22 mouse cellular contexts compared by ENCODE assay signal in the genomic region with DNA sequence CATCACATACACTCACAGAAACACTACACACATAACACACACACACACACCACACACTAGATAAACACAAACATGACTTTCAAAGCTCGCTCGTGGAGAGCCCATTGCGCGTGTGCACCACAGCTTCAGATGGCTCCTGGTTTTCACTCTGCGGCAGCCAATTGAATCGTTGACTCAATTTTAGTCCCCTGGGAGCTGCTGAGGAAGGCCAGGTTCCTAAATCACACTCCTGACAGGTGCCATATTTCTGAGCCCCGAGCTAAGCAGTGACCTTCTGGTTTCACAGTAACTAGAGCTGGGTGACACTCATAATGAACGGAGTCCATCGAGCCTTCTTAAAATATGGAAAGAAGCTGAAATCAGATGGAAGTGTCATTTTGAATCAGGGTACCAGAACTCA.
DNase-seq lines count a peak whose midpoint lies in the region; ATAC-seq and TF ChIP-seq lines count a peak whose summit lies in the region.
"Had no signal": no experiment of that assay in that cellular context is flagged by ENCODE, and none has a peak within 500 bp of the region (broad histone marks: within the 10 kb centered on the region; RNA-seq: fewer than 3 reads in every experiment).

No protein-coding gene starts in this region.

- H3K9me3 ChIP-seq in hindbrain, postnatal 0 days (ENCODE audit: low read length): no peaks in the 10 kb centered on the region
- H3K9me3 ChIP-seq in hindbrain, embryonic 14.5 days (ENCODE audit: control insufficient read depth, low read length): no peaks in the 10 kb centered on the region
- H3K9me3 ChIP-seq: forebrain, embryonic 10.5 days; forebrain, embryonic 13.5 days; heart, embryonic 10.5 days; heart, embryonic 13.5 days; hindbrain, embryonic 15.5 days had no signal

- no peak overlapping the region for H3K27ac ChIP-seq in hindbrain, postnatal 0 days
- H3K27ac ChIP-seq in hindbrain, embryonic 14.5 days: no peak overlapping the region
- H3K27ac ChIP-seq: forebrain, embryonic 10.5 days; forebrain, embryonic 13.5 days; heart, adult 2 months; heart, embryonic 10.5 days; heart, embryonic 13.5 days; hindbrain, embryonic 15.5 days had no signal

- H3K4me2 ChIP-seq in hindbrain, postnatal 0 days (ENCODE audit: low read depth, low read length): no peak overlapping the region
- H3K4me2 ChIP-seq in hindbrain, embryonic 14.5 days (replicated peaks): no peak overlapping the region
- H3K4me2 ChIP-seq: forebrain, embryonic 13.5 days; heart, embryonic 13.5 days; hindbrain, embryonic 15.5 days had no signal

- ATAC-seq in hindbrain, postnatal 0 days: no peak
- no peak for ATAC-seq in hindbrain, embryonic 14.5 days (ENCODE audit: low FRiP score)
- ATAC-seq: activated CD4-positive, CD25-positive, alpha-beta regulatory T cell, adult 4 months; forebrain, embryonic 13.5 days; forebrain, embryonic 16.5 days had no signal

- H3K27me3 ChIP-seq in hindbrain, postnatal 0 days (ENCODE audit: insufficient read depth, low read length): no peaks in the 10 kb centered on the region
- no peaks in the 10 kb centered on the region for H3K27me3 ChIP-seq in hindbrain, embryonic 14.5 days (ENCODE audit: control insufficient read depth, insufficient read depth, low read length)
- H3K27me3 ChIP-seq: forebrain, embryonic 13.5 days; heart, embryonic 13.5 days; hindbrain, embryonic 15.5 days had no signal

- no peak overlapping the region for H3K4me3 ChIP-seq in hindbrain, postnatal 0 days (ENCODE audit: low read length)
- H3K4me3 ChIP-seq in hindbrain, embryonic 14.5 days (replicated peaks; ENCODE audit: low read length): no peak overlapping the region
- H3K4me3 ChIP-seq: forebrain, embryonic 10.5 days; forebrain, embryonic 13.5 days; heart, adult 2 months; heart, embryonic 10.5 days; heart, embryonic 13.5 days; hindbrain, embryonic 15.5 days had no signal

- no peak for TF ChIP-seq CTCF in hindbrain, postnatal 0 days (IDR thresholded peaks at IDR 0.05; ENCODE audit: low read depth)

- no peak overlapping the region for H3K9ac ChIP-seq in hindbrain, postnatal 0 days (replicated peaks; ENCODE audit: low read length)
- no peak overlapping the region for H3K9ac ChIP-seq in hindbrain, embryonic 14.5 days
- H3K9ac ChIP-seq: forebrain, embryonic 13.5 days; heart, embryonic 13.5 days; hindbrain, embryonic 15.5 days had no signal

- DNase-seq in gastrocnemius, adult 18-20 months (ENCODE audit: low spot score): peak; percentile 54
- DNase-seq in gastrocnemius, postnatal 10 days: no peak
- peak; percentile 37 for DNase-seq in hindbrain, postnatal 0 days (ENCODE audit: low spot score)
- DNase-seq in hindbrain, embryonic 14.5 days (ENCODE audit: low spot score): no peak
- DNase-seq in mesoderm, embryonic 11.5 days (ENCODE audit: low read depth, low spot score): peak; percentile 22
- DNase-seq in skeletal muscle tissue, adult 2 months (ENCODE audit: low read depth, low spot score): peak; percentile 86
- no peak for DNase-seq in spleen, postnatal 36 days (ENCODE audit: low spot score in 2 of 2)
- DNase-seq: adrenal gland, adult 8-10 months; adrenal gland, postnatal 36 days; cerebellum, adult 18-20 months; cerebellum, adult 9-10 months; cerebellum, postnatal 14 days; heart, adult 2 months; heart, postnatal 14 days; heart, postnatal 4 days had no signal

- no peaks in the 10 kb centered on the region for H3K4me1 ChIP-seq in hindbrain, postnatal 0 days (ENCODE audit: insufficient read depth, low read length)
- H3K4me1 ChIP-seq in hindbrain, embryonic 14.5 days (replicated peaks; ENCODE audit: control insufficient read depth, insufficient read depth, low read length): no peaks in the 10 kb centered on the region
- H3K4me1 ChIP-seq: forebrain, embryonic 10.5 days; forebrain, embryonic 13.5 days; heart, embryonic 13.5 days; hindbrain, embryonic 15.5 days had no signal

- H3K36me3 ChIP-seq in hindbrain, postnatal 0 days (ENCODE audit: insufficient read depth, low read length): no peaks in the 10 kb centered on the region
- H3K36me3 ChIP-seq in hindbrain, embryonic 14.5 days (replicated peaks; ENCODE audit: control insufficient read depth, insufficient read depth): no peaks in the 10 kb centered on the region
- H3K36me3 ChIP-seq: forebrain, embryonic 10.5 days; heart, embryonic 10.5 days; heart, embryonic 13.5 days; hindbrain, embryonic 15.5 days had no signal

- WGBS in hindbrain, postnatal 0 days: 76% methylated on average over 9 of the region's 9 CpGs
- 71% methylated on average over 9 of the region's 9 CpGs for WGBS in hindbrain, embryonic 14.5 days

Comparison
In these comparisons a context has a peak if more than half of its experiments do, and no peak if none do; other contexts are left out.
1. DNase-seq: peak in gastrocnemius, adult 18-20 months (single experiment), hindbrain, postnatal 0 days (single experiment), mesoderm, embryonic 11.5 days (single experiment) and skeletal muscle tissue, adult 2 months (single experiment); none in gastrocnemius, postnatal 10 days (single experiment), hindbrain, embryonic 14.5 days (single experiment) and spleen, postnatal 36 days (0 of 2).